Mouse (Mus musculus) kidney, embryonic 14.5 days (tissue): ENCODE measurements around the gene Ccr8. TPM values are rescaled to one million over a fixed set of nuclear protein-coding genes. Genes with fewer than 3 reads are reported as not detected.

Source experiments
- ATAC-seq: fragments of 200-750 bp; cut with Nextera tagmentation; 2 replicates; pipeline ENCODE4 v1.8.0; 2017; ENCODE audit warnings: moderate number of reproducible peaks, mild to moderate bottlenecking, moderate TSS enrichment, moderate library complexity; ENCODE audit not compliant: low FRiP score, low TSS enrichment
- H3K27ac ChIP-seq: fragments of 300-500 bp; sonication (generic); 2 replicates; pipeline ENCODE4 v1.5.1; 2014; ENCODE audit warnings: low read depth, mild to moderate bottlenecking, low read length, moderate library complexity, mixed read lengths
- H3K27me3 ChIP-seq: fragments of 300-500 bp; sonication (generic); 2 replicates; pipeline ENCODE4 v1.6.1; 2014; ENCODE audit warnings: mild to moderate bottlenecking, low read length; ENCODE audit not compliant: control insufficient read depth, insufficient read depth
- H3K36me3 ChIP-seq: fragments of 300-500 bp; sonication (generic); 2 replicates; pipeline ENCODE4 v1.6.1; 2014; ENCODE audit warnings: low read length, mixed read lengths; ENCODE audit not compliant: control insufficient read depth, insufficient read depth
- H3K4me1 ChIP-seq: fragments of 300-500 bp; sonication (generic); 2 replicates; pipeline ENCODE4 v1.6.1; 2014; ENCODE audit warnings: low read length, mixed read lengths; ENCODE audit not compliant: control insufficient read depth, insufficient read depth
- H3K4me2 ChIP-seq: fragments of 300-500 bp; sonication (generic); replicated peaks from 2 replicates; pipeline ENCODE4 v1.6.1; 2014; ENCODE audit warnings: low read depth, mild to moderate bottlenecking, low read length
- H3K4me3 ChIP-seq: fragments of 300-500 bp; sonication (generic); 2 replicates; pipeline ENCODE4 v1.5.1; 2014; ENCODE audit warnings: mild to moderate bottlenecking, low read length
- H3K9ac ChIP-seq: fragments of 300-500 bp; sonication (generic); 2 replicates; pipeline ENCODE4 v1.6.1; 2014; ENCODE audit warnings: low read depth, mild to moderate bottlenecking, low read length, moderate library complexity
- H3K9me3 ChIP-seq: fragments of 300-500 bp; sonication (generic); 2 replicates; pipeline ENCODE4 v1.6.1; 2016; ENCODE audit warnings: low read length; ENCODE audit not compliant: control insufficient read depth
- WGBS: fragments of 180-500 bp; shearing (Covaris S2); extraction: QIAGEN DNeasy Blood & Tissue Kit; methylation state at CpG from one replicate; pipeline ENCODE4 v1.1.7; 2014; 5-methylcytosine and 5-hydroxymethylcytosine counted together
- polyA plus RNA-seq: library from polyadenylated mRNA; unstranded; fragments of >200 nt; fragmentation: Nextera tagmentation; extraction: Ambion mirVana; gene quantifications from 2 replicates; pipeline ENCODE4 v1.2.1, GENCODE M21; 2014

Gene Ccr8
- polyA plus RNA-seq, 1 experiment from 2014 or later = not detected

GRCm38 (mm10) chr9:120068047-120068446, 23.9 kb upstream of the Ccr8 start:
- no peaks in the 10 kb centered on the region for H3K27me3 ChIP-seq
- no peak overlapping the region for H3K27ac ChIP-seq
- H3K4me1 ChIP-seq = no peaks in the 10 kb centered on the region
- no peak for ATAC-seq
- no peak overlapping the region for H3K9ac ChIP-seq
- no peak overlapping the region for H3K4me3 ChIP-seq
- no peaks in the 10 kb centered on the region for H3K9me3 ChIP-seq
- no peaks in the 10 kb centered on the region for H3K36me3 ChIP-seq
- WGBS = 63% methylated on average over 10 of the region's 10 CpGs
- H3K4me2 ChIP-seq = no peak overlapping the region

DNA sequence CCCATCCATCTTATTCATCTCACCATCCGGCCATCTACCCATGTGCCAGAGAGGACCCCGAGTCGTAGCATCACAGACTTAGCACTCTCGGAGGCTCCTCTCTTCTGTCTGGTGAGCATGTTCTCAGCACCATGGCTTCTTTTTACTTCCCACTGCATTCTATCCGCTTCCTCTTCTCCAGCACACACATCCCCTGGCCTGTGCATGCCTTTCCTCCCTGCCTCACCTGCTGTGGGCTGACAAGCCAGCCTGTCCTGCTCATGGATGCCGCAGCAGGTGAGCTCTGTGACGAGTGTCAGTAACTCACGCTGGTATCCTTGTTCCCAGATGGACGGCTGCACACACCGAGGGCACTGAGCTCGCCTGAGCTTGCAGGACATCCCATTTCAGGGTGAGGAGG, 22.1 kb upstream of the Ccr8 start, which contains the start of gene Cx3cr1:
TSS of gene Cx3cr1 (minus strand) at position 101 of the 400 bp plus-strand sequence.
- 85% methylated on average over 11 of the region's 11 CpGs for WGBS
- Histone ChIP-seq H3K27me3 (no peaks in the 10 kb centered on the region), H3K36me3 (no peaks in the 10 kb centered on the region), H3K4me1 (no peaks in the 10 kb centered on the region), H3K4me3 (no peak within 1 kb of the TSS), H3K27ac (no peak within 1 kb of the TSS), H3K4me2 (no peak within 1 kb of the TSS), H3K9ac (no peak within 1 kb of the TSS), H3K9me3 (no peaks in the 10 kb centered on the region)
- no peak for ATAC-seq

DNA sequence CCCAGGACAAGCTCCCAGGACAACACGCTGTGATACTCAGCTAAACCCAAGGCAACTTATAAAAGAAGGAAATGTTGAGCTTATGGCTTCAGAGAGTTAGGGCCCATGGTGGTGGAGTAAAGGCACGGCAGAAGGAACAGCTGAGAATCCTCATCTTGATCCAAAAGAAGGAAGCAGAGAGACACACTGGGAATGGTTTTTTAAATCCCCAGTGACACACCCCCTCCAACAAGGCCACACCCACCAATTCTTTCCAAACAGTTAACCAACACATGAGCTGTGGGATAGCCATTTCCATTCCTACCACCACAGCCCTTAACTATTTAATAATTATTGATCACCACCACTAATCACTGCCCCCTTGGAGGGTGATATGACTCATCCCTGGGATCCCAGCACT, 20.7 kb upstream of the Ccr8 start:
- Histone ChIP-seq H3K27me3 (no peaks in the 10 kb centered on the region), H3K9me3 (no peaks in the 10 kb centered on the region), H3K27ac (no peak overlapping the region), H3K4me3 (no peak overlapping the region), H3K4me2 (no peak overlapping the region), H3K4me1 (no peaks in the 10 kb centered on the region), H3K9ac (no peak overlapping the region), H3K36me3 (no peaks in the 10 kb centered on the region)
- 68% methylated on average over 2 of the region's 2 CpGs for WGBS
- no peak for ATAC-seq

DNA sequence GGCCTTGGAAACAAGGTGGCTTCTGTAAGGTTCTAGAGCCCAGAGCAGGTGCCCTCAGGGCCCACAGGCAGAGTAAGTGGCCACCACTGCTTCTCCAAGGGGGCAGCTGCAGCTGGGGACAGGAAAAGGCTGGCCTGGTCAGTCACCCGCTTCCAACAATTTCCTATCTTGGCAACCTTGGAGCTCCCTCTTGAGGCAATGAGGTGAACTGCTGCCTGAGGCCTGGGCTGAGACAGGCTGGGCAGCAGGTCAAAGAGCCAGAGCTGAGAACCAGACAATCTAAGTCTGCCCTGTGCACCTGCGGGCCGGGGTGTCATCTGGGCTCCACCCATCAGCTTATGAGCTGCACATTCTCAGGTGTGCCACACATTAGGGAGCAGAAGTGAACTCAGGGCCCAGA, 18.7 kb upstream of the Ccr8 start:
- H3K27ac ChIP-seq = no peak overlapping the region
- no peaks in the 10 kb centered on the region for H3K9me3 ChIP-seq
- no peak overlapping the region for H3K4me3 ChIP-seq
- H3K4me1 ChIP-seq = no peaks in the 10 kb centered on the region
- H3K36me3 ChIP-seq = no peaks in the 10 kb centered on the region
- H3K9ac ChIP-seq = no peak overlapping the region
- no peaks in the 10 kb centered on the region for H3K27me3 ChIP-seq
- 25% methylated on average over 3 of the region's 3 CpGs for WGBS
- ATAC-seq = peak; percentile 85
- H3K4me2 ChIP-seq = no peak overlapping the region

GRCm38 (mm10) chr9:120074516-120074915, 17.4 kb upstream of the Ccr8 start:
- 79% methylated on average over 7 of the region's 7 CpGs for WGBS

DNA sequence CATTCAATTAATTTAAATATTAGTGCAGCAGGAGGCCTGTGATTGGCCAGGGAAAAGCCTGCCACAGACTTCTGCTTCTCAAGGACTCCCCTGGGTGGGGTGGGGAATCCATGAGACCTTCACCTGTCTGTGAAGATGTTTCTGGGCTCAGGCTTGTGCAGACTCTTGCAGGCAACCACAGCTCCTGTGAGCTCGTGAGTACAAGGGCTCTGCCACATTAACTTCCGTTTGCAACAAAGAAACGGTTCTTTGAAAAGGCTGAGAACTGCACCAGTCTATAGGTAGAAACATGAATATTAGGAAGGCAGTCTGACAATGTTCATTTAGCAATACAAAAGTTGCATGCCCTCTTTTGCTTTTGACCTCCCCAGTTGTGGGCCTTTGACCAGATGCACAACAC, 13.7 kb upstream of the Ccr8 start:
- no peaks in the 10 kb centered on the region for H3K36me3 ChIP-seq
- no peak overlapping the region for H3K4me2 ChIP-seq
- H3K27me3 ChIP-seq = no peaks in the 10 kb centered on the region
- H3K4me3 ChIP-seq = no peak overlapping the region
- ATAC-seq = no peak
- H3K4me1 ChIP-seq = no peaks in the 10 kb centered on the region
- no peaks in the 10 kb centered on the region for H3K9me3 ChIP-seq
- no peak overlapping the region for H3K9ac ChIP-seq
- no peak overlapping the region for H3K27ac ChIP-seq
- 83% methylated on average over 3 of the region's 3 CpGs for WGBS

More at GRCm38 (mm10) chr9:120074516-120074915, 17.4 kb upstream of the Ccr8 start:
- Histone ChIP-seq H3K36me3 (no peaks in the 10 kb centered on the region), H3K4me3 (no peak overlapping the region), H3K9me3 (no peaks in the 10 kb centered on the region), H3K4me2 (no peak overlapping the region), H3K9ac (no peak overlapping the region), H3K27ac (no peak overlapping the region), H3K27me3 (no peaks in the 10 kb centered on the region), H3K4me1 (no peaks in the 10 kb centered on the region)
- no peak for ATAC-seq

DNA sequence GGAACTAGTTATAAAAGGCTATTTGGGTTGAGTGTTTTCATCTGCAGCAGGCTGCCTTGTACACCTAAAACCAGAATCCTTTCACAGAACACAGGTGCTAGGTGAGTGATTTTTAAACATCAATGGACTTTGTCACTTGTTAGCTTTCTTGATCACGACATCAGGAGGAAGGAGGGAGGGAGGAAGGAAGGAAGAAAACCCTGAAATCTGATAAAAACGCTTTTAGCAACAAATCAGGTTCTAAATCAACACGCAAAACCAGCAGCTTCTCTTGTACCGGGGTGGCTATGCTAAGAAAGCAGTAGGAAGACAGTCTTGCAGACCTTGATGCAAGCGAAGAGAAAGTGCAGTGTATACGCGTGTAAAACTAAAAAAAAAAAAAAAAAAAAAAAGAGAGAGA, 12.0 kb upstream of the Ccr8 start:
- Histone ChIP-seq H3K4me2 (no peak overlapping the region), H3K9me3 (no peaks in the 10 kb centered on the region), H3K9ac (no peak overlapping the region), H3K4me3 (no peak overlapping the region), H3K4me1 (no peaks in the 10 kb centered on the region), H3K36me3 (no peaks in the 10 kb centered on the region), H3K27me3 (no peaks in the 10 kb centered on the region), H3K27ac (no peak overlapping the region)
- ATAC-seq = no peak
- WGBS = 77% methylated on average over 7 of the region's 7 CpGs

GRCm38 (mm10) chr9:120080546-120081108, 11.3 kb upstream of the Ccr8 start:
- H3K9me3 ChIP-seq = no peaks in the 10 kb centered on the region
- no peaks in the 10 kb centered on the region for H3K27me3 ChIP-seq
- no peak overlapping the region for H3K4me2 ChIP-seq
- H3K9ac ChIP-seq = no peak overlapping the region
- H3K36me3 ChIP-seq = no peaks in the 10 kb centered on the region
- WGBS = 79% methylated on average over 8 of the region's 8 CpGs
- no peak for ATAC-seq
- H3K4me3 ChIP-seq = no peak overlapping the region
- no peak overlapping the region for H3K27ac ChIP-seq
- H3K4me1 ChIP-seq = no peaks in the 10 kb centered on the region

GRCm38 (mm10) chr9:120081247-120081646, 10.7 kb upstream of the Ccr8 start:
- no peak overlapping the region for H3K27ac ChIP-seq
- H3K4me1 ChIP-seq = no peaks in the 10 kb centered on the region
- no peak overlapping the region for H3K9ac ChIP-seq
- H3K4me3 ChIP-seq = no peak overlapping the region
- no peaks in the 10 kb centered on the region for H3K27me3 ChIP-seq
- no peaks in the 10 kb centered on the region for H3K36me3 ChIP-seq
- no peak for ATAC-seq
- no peak overlapping the region for H3K4me2 ChIP-seq
- 71% methylated on average over 6 of the region's 6 CpGs for WGBS
- H3K9me3 ChIP-seq = no peaks in the 10 kb centered on the region
